Mouse (Mus musculus) hindbrain, embryonic 14.5 days (tissue): Measurements from ENCODE around the gene Vegfa. TPM values are rescaled to one million over a fixed set of nuclear protein-coding genes. Genes with fewer than 3 reads are reported as not detected.

Experiments used
- ATAC-seq: fragments of 200-750 bp; cut with Nextera tagmentation; 2 replicates; pipeline ENCODE4 v1.8.0; 2017; ENCODE audit warnings: moderate number of reproducible peaks, mild to moderate bottlenecking, moderate TSS enrichment, moderate library complexity; ENCODE audit not compliant: low FRiP score
- DNase-seq: peaks from one replicate; pipeline ENCODE4 v3.0.0-alpha.2; 2015; ENCODE audit warnings: low spot score
- H3K27ac ChIP-seq: fragments of 300-500 bp; sonication (generic); 2 replicates; pipeline ENCODE4 v1.5.1; 2014; ENCODE audit warnings: mild to moderate bottlenecking, moderate library complexity
- H3K27me3 ChIP-seq: fragments of 300-500 bp; sonication (generic); 2 replicates; pipeline ENCODE4 v1.6.1; 2014; ENCODE audit warnings: mild to moderate bottlenecking, low read length, mixed read lengths; ENCODE audit not compliant: control insufficient read depth, insufficient read depth
- H3K36me3 ChIP-seq: fragments of 300-500 bp; sonication (generic); replicated peaks from 2 replicates; pipeline ENCODE4 v1.6.1; 2014; ENCODE audit not compliant: control insufficient read depth, insufficient read depth
- H3K4me1 ChIP-seq: fragments of 300-500 bp; sonication (generic); replicated peaks from 2 replicates; pipeline ENCODE4 v1.6.1; 2014; ENCODE audit warnings: antibody characterized with exemption, low read length, mixed read lengths; ENCODE audit not compliant: control insufficient read depth, insufficient read depth
- H3K4me2 ChIP-seq: fragments of 300-500 bp; sonication (generic); replicated peaks from 2 replicates; pipeline ENCODE4 v1.6.1; 2014; ENCODE audit warnings: mild to moderate bottlenecking, moderate library complexity
- H3K4me3 ChIP-seq: fragments of 300-500 bp; sonication (generic); replicated peaks from 2 replicates; pipeline ENCODE4 v1.5.1; 2014; ENCODE audit warnings: mild to moderate bottlenecking, low read length
- H3K9ac ChIP-seq: fragments of 300-500 bp; sonication (generic); 2 replicates; pipeline ENCODE4 v1.6.1; 2014
- H3K9me3 ChIP-seq: fragments of 300-500 bp; sonication (generic); 2 replicates; pipeline ENCODE4 v1.6.1; 2016; ENCODE audit warnings: low read length; ENCODE audit not compliant: control insufficient read depth
- WGBS: fragments of 180-500 bp; shearing (Covaris S2); extraction: QIAGEN DNeasy Blood & Tissue Kit; methylation state at CpG from one replicate; pipeline ENCODE4 v1.1.7; 2014; 5-methylcytosine and 5-hydroxymethylcytosine counted together
- polyA plus RNA-seq: library from polyadenylated mRNA; unstranded; fragments of >200 nt; fragmentation: Nextera tagmentation; extraction: Ambion mirVana; gene quantifications from 2 replicates; pipeline ENCODE4 v1.2.1, GENCODE M21; 2014

Vegfa gene
- polyA plus RNA-seq, 1 experiment from 2014 or later: 6.5 TPM

DNA sequence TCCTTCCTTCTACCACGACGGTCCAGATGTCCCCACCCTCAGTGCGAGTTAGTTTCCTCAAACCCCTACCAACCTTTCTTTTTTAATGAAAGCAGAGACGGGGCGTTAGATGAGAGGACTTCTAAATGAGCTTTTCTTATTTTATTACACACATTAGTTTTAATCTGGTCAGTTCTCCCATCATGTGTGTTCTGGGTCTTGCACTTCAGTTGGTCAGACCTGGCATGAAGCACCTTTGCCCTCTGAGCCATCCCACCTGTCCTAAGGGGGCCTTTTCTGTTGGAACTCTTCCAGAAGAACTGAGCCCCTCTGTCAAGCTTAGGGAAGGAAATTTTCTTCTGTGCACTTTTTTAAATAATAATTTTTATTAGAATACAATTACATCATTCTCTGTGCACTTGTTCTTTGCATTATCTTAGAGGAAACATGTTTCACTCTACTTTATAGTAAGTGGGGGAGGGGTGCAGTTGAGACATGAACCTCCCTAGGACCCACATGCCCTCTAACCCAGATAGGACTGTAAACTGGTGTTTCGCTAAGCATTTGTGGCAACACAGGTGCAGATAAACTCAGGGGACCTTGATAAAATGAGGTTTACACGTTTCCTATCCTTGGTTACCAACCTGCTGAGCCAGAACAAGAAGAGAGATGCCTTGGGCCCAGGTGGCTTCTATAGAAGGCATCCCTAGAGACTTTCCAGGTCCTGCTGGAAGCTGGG lies 42.4 kb upstream of the Vegfa start:
- no peaks in the 10 kb centered on the region for H3K36me3 ChIP-seq
- no peak overlapping the region for H3K9ac ChIP-seq
- no peak overlapping the region for H3K27ac ChIP-seq
- no peak overlapping the region for H3K4me3 ChIP-seq
- 0 out of 2 replicates have a peak, but pooled peaks cover 2% of the 10 kb centered on the region for H3K9me3 ChIP-seq
- WGBS: 68% methylated on average over 7 of the region's 7 CpGs
- ATAC-seq: no peak
- H3K4me1 ChIP-seq: no peaks in the 10 kb centered on the region
- H3K27me3 ChIP-seq: no peaks in the 10 kb centered on the region
- no peak for DNase-seq
- no peak overlapping the region for H3K4me2 ChIP-seq

DNA sequence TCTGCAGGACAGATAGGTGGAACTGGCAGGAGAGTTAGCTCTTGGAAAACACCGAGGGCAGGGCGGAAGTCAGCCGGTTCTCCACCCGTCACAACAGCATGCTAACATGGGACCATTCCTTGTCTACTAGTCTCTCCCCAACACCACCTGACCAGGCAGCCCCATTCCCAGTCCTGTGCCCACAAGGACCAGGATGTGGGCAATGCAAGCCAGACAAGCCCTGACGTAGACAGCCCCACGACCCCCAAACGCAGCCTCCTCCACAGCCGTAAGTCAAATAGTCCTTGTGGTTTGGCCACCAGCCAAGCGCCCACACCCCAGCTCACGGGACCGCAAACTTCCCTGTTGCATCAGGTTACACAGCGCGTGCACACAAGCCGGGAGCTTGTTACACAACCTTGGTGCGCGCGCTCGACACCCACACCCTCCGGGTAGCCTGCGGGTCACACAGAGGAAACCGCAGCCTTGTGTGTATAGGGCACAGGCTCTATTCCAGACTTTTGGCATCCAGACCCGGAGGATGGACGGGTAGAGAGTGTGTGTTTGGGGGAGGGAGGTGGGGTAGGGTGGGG lies 41.6 kb upstream of the Vegfa start:
- H3K9ac ChIP-seq: no peak overlapping the region
- DNase-seq (no peak), ATAC-seq (peak; percentile 31; the same call in 1 of the 2 replicates)
- no peak overlapping the region for H3K4me2 ChIP-seq
- H3K4me3 ChIP-seq: no peak overlapping the region
- no peak overlapping the region for H3K27ac ChIP-seq
- H3K9me3 ChIP-seq: no peaks in the 10 kb centered on the region
- H3K36me3 ChIP-seq: no peaks in the 10 kb centered on the region
- H3K27me3 ChIP-seq: no peaks in the 10 kb centered on the region
- 65% methylated on average over 23 of the region's 23 CpGs for WGBS
- H3K4me1 ChIP-seq: no peaks in the 10 kb centered on the region

DNA sequence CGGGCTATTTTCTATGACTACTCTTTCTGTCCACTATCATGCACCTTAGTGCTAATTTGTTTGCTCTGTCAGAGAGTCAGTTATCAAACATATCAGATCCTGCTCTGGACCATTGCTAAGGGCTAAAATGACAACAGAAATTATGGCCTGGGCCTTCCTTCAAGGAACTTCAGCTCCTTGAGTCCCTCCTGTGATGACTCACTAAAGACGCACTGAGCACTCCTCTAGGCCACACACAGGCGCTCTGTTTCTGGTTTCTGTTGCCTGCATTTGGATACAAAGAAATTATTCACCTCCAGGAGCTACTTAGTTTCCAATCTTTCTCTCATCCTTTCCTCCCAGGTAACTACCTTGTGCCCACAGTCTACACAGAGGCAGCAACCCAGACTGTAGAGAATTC lies 39.4 kb upstream of the Vegfa start:
- DNase-seq (no peak), ATAC-seq (no peak)
- Histone ChIP-seq H3K27ac (no peak overlapping the region), H3K4me2 (no peak overlapping the region), H3K9me3 (no peaks in the 10 kb centered on the region), H3K9ac (no peak overlapping the region), H3K4me1 (no peaks in the 10 kb centered on the region), H3K36me3 (no peaks in the 10 kb centered on the region), H3K4me3 (no peak overlapping the region), H3K27me3 (no peaks in the 10 kb centered on the region)
- 88% methylated on average over 3 of the region's 3 CpGs for WGBS

DNA sequence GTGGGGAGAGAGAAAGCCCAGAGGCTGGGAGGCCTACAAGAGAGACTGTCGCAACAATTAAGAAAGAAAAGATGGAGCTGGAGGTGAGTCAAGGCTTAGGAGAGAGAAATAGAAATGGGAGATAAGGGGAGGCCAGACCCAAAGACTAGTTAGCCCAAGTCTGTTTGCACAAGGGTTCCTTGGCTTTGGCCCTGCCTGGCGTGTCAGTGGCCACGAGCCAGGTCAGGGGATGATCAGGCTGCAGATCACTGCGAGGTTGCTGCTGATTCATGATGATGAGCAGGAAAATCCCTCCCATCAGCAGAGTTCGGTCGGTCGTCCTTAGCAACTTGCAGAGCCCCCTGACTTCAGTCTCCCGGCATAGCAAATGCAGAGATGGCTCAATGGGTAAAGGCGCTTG lies 37.9 kb upstream of the Vegfa start:
- Histone ChIP-seq H3K9ac (no peak overlapping the region), H3K9me3 (no peaks in the 10 kb centered on the region), H3K27me3 (no peaks in the 10 kb centered on the region), H3K4me1 (no peaks in the 10 kb centered on the region), H3K4me2 (no peak overlapping the region), H3K4me3 (no peak overlapping the region), H3K36me3 (no peaks in the 10 kb centered on the region), H3K27ac (no peak overlapping the region)
- ATAC-seq (no peak), DNase-seq (no peak)
- WGBS: 59% methylated on average over 9 of the region's 9 CpGs

DNA sequence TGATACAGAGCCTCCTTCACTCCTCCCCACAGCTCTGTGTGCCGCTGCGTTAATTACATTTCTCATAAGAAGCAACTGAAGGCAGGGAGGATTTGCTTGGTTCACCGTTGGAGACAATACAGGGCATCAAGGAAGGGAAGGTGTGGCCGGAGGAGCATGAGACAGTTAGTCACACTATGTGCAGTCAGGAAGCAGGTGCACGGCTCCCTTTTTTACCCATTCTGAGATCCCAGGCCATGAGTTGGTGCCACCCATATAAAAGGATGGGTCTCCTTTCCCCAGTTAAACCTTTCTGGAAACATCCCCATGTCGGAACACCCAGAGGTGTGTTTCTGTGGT lies 31.8 kb upstream of the Vegfa start:
- Histone ChIP-seq H3K9ac (no peak overlapping the region), H3K27me3 (no peaks in the 10 kb centered on the region), H3K4me3 (no peak overlapping the region), H3K36me3 (no peaks in the 10 kb centered on the region), H3K4me2 (no peak overlapping the region), H3K27ac (no peak overlapping the region), H3K9me3 (no peaks in the 10 kb centered on the region), H3K4me1 (0 out of 2 replicates have a peak, but pooled peaks cover 3% of the 10 kb centered on the region)
- 58% methylated on average over 6 of the region's 6 CpGs for WGBS
- no peak for ATAC-seq
- no peak for DNase-seq

DNA sequence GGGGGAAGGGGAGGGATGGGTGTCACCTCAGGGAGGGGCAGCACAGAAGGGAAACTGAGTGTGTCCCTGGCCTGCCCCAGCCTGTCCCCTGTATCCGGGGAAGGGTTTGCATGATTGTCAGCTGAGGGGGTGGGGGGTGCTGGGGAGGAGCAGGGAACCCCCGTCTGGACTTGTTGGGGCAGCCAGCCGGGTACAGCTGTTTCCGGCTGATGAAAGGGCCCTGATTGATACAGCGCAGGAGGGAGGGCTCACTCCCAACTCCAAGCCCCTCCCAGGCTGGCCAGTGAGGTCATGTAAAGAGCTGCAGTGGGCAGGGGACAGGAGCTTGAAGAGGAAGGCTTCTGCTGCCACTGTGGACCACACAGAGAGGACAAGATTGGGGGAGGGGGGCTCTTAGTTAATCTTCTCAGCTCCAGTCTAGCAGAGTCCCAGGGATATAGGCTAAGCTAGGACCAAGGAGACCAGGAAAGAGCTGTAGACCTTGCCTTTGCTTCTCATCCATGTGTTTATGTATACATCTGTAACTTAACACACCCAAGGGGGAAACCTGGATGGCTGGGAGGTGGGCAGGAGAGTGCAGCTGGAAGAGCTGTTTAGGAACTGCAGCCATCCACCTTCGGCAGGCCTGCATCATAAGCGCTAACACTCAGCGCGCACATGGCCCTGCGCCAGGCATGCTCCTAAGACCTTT lies 31.3 kb upstream of the Vegfa start:
- 28% methylated on average over 10 of the region's 10 CpGs for WGBS
- ATAC-seq: 0 out of 2 replicates have a peak, but pooled peaks have one; percentile 37
- H3K9me3 ChIP-seq: no peaks in the 10 kb centered on the region
- no peak overlapping the region for H3K4me2 ChIP-seq
- no peak for DNase-seq
- H3K27ac ChIP-seq: no peak overlapping the region
- H3K4me1 ChIP-seq: 0 out of 2 replicates have a peak, but pooled peaks cover 3% of the 10 kb centered on the region
- no peaks in the 10 kb centered on the region for H3K27me3 ChIP-seq
- no peak overlapping the region for H3K9ac ChIP-seq
- H3K4me3 ChIP-seq: no peak overlapping the region
- no peaks in the 10 kb centered on the region for H3K36me3 ChIP-seq

DNA sequence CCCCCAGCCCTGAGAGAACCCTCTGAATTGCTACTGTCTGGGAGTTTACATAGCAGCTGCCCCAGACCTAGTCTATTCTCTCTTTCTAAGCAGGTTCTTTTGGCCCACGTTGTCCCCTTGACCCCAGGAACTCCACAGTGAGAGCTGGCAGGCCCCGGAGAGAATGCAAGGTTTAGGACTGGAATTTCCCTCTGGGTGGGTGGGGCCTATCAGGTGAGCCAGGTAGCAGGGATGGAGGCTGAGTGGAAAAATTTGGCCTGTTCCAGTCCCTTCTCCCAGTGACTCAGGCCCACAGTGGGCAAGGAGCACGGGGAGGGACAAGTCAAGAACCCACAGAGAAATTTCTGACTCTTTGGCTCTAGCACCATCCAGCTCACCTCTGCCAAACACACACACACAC lies 28.1 kb upstream of the Vegfa start:
- no peak overlapping the region for H3K9ac ChIP-seq
- 0 out of 2 replicates have a peak, but pooled peaks cover 3% of the 10 kb centered on the region for H3K4me1 ChIP-seq
- H3K36me3 ChIP-seq: no peaks in the 10 kb centered on the region
- DNase-seq (no peak), ATAC-seq (no peak)
- H3K27me3 ChIP-seq: no peaks in the 10 kb centered on the region
- H3K4me3 ChIP-seq: no peak overlapping the region
- no peak overlapping the region for H3K27ac ChIP-seq
- no peak overlapping the region for H3K4me2 ChIP-seq
- WGBS: 80% methylated on average over 3 of the region's 3 CpGs
- no peaks in the 10 kb centered on the region for H3K9me3 ChIP-seq

DNA sequence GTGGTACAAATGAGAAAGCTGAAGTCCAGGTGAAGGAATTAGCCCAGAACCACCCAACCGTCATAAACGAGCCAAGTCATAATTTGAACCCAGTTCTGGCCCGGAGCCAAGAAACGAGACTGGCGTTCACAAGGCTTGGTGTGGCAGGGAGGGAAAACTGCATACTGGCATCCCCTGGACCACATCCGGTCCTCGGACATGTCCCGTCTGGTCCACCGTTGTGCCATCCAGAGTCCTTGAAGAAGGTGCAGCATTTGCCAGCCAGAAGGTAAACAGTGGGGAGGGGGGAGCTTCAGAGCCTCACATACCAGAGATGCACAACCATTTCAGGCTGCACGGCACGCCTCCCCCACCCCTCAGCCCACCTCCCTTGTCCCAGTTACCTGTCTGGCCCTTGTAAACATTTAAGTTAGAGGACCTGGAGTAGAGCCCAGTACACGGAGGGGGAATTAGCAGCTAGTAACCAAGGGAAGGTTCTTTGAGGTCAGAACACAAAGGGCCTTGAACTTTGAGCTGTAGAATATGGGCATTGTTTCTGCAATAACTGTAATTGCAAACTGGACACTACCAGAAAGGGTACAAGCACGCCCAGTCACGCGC lies 27.2 kb upstream of the Vegfa start:
- Histone ChIP-seq H3K4me3 (no peak overlapping the region), H3K27ac (no peak overlapping the region), H3K9me3 (no peaks in the 10 kb centered on the region), H3K4me1 (0 out of 2 replicates have a peak, but pooled peaks cover 3% of the 10 kb centered on the region), H3K9ac (no peak overlapping the region), H3K36me3 (no peaks in the 10 kb centered on the region), H3K27me3 (no peaks in the 10 kb centered on the region), H3K4me2 (no peak overlapping the region)
- ATAC-seq (no peak), DNase-seq (no peak)
- 79% methylated on average over 15 of the region's 15 CpGs for WGBS

DNA sequence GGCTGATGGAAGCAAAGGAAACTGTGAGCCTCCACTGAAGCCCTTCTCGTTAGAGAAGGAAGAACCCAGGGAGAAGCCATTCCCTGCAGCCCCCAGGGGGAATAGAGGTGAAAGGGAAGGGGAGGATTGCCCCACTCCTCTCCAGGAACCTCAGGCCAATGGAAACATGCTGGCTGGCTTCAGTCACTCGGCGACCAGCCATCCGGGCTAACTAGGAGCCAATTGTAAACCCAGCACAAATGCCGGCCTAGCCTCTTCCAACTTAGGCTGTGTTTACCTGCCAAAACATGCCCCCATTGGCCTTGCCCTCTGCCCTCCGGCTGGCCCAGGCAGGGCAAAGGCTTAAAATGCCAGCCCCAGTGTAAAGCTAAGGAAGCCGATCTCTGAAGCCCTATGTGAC lies 24.1 kb upstream of the Vegfa start:
- H3K27me3 ChIP-seq: no peaks in the 10 kb centered on the region
- 69% methylated on average over 7 of the region's 7 CpGs for WGBS
- no peak for DNase-seq
- no peak overlapping the region for H3K27ac ChIP-seq
- ATAC-seq: no peak
- H3K36me3 ChIP-seq: no peaks in the 10 kb centered on the region
- no peak overlapping the region for H3K4me3 ChIP-seq
- H3K9me3 ChIP-seq: no peaks in the 10 kb centered on the region
- H3K9ac ChIP-seq: no peak overlapping the region
- H3K4me2 ChIP-seq: no peak overlapping the region
- no peaks in the 10 kb centered on the region for H3K4me1 ChIP-seq
